Mouse (Mus musculus): Measurements from ENCODE around the gene Esp18.

DNA sequence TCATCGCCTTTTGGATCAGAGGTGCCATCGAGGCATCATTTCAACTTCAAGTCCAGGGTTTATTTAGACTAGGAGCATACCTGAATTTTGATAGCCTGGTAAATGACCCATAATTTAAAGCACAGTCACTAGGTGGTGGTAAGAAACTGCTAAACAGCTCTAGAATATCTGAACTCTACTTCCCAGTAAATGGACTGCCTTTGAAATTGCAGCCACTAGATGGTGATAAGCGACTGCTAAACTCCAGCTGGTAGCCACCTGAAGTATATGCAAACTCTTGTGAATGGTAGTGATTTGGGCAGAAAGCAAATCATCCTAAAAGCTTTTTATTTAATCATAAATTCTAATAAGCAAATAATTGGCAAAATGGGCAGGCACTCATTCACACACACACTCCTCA, 42.8 kb upstream of the Esp18 start:
- TF ChIP-seq POLR2A (IDR thresholded peaks at IDR 0.05; ENCODE audit: insufficient read depth, low read depth, low read length) (no peak), CTCF (IDR thresholded peaks at IDR 0.05) (no peak), EP300 (IDR thresholded peaks at IDR 0.05; ENCODE audit: insufficient read depth, low read depth, low read length) (no peak)
